Mouse (Mus musculus): Measurements from ENCODE around the gene Nbea.

DNA sequence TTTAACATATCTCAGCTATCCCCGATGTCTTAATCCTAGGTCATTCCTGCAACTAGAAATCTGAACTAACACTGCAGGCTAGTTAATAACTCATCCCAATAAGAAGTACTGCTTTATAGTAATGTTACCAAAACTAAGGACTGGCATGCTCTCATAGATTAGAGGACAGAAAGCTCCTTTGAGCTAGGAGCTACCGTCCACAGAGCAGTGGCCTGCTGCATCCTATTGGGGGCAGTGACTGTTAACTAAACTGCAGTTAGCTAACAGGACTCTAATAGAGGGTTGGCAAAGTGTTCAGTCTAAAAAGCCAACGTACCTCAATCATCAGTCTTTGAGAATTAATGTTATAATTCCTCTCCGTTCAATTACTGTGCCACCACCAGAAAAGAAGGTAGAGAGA is 348.3 kb downstream of the Nbea start:
- TF ChIP-seq CTCF (IDR thresholded peaks at IDR 0.05; ENCODE audit: control insufficient read depth, insufficient read depth, insufficient read length) (no peak), CEBPB (IDR thresholded peaks at IDR 0.05; ENCODE audit: low read depth) (no peak), MAX (IDR thresholded peaks at IDR 0.05) (no peak), MYOD1 (IDR thresholded peaks at IDR 0.05; ENCODE audit: control insufficient read depth, insufficient read length, low read depth) (no peak)
